Mouse (Mus musculus): ENCODE results near the gene Styxl1.

GRCm38 (mm10) chr5:135800927-135801326, 22.7 kb upstream of the Styxl1 start:
- TF ChIP-seq CTCF (IDR thresholded peaks at IDR 0.05; ENCODE audit: control insufficient read depth, insufficient read depth, insufficient replicate concordance, low read depth, low read length) = no peak
- TF ChIP-seq POLR2A (IDR thresholded peaks at IDR 0.05; ENCODE audit: control insufficient read depth, low read depth, low read length) = no peak

Measured in testis, adult 2 months (tissue).